Mouse (Mus musculus) stomach, embryonic 15.5 days (tissue): ENCODE results near the gene Abi3bp. TPM values are rescaled to one million over a fixed set of nuclear protein-coding genes. Genes with fewer than 3 reads are reported as not detected.

ENCODE experiments used
- ATAC-seq: fragments of 200-750 bp; cut with Nextera tagmentation; 2 replicates; pipeline ENCODE4 v1.8.0; 2017; ENCODE audit warnings: low read depth, moderate number of reproducible peaks, moderate TSS enrichment; ENCODE audit not compliant: insufficient read depth, low FRiP score
- H3K27ac ChIP-seq: fragments of 300-500 bp; sonication (generic); 2 replicates; pipeline ENCODE4 v1.5.1; 2015; ENCODE audit warnings: mild to moderate bottlenecking, inconsistent platforms
- H3K27me3 ChIP-seq: fragments of 300-500 bp; sonication (generic); replicated peaks from 2 replicates; pipeline ENCODE4 v1.6.1; 2015; ENCODE audit warnings: inconsistent platforms
- H3K36me3 ChIP-seq: fragments of 300-500 bp; sonication (generic); 2 replicates; pipeline ENCODE4 v1.6.1; 2015; ENCODE audit warnings: inconsistent platforms
- H3K4me1 ChIP-seq: fragments of 300-500 bp; sonication (generic); 2 replicates; pipeline ENCODE4 v1.6.1; 2015; ENCODE audit warnings: inconsistent platforms
- H3K4me2 ChIP-seq: fragments of 300-500 bp; sonication (generic); 2 replicates; pipeline ENCODE4 v1.6.1; 2015; ENCODE audit warnings: mild to moderate bottlenecking, inconsistent platforms
- H3K4me3 ChIP-seq: fragments of 300-500 bp; sonication (generic); replicated peaks from 2 replicates; pipeline ENCODE4 v1.5.1; 2015; ENCODE audit warnings: inconsistent platforms
- H3K9ac ChIP-seq: fragments of 300-500 bp; sonication (generic); 2 replicates; pipeline ENCODE4 v1.6.1; 2015; ENCODE audit warnings: inconsistent platforms
- H3K9me3 ChIP-seq: fragments of 300-500 bp; sonication (generic); 2 replicates; pipeline ENCODE4 v1.6.1; 2016; ENCODE audit warnings: inconsistent platforms
- WGBS: fragments of 180-500 bp; shearing (Covaris S2); methylation state at CpG from one replicate; pipeline ENCODE4 v1.1.7; 2015; 5-methylcytosine and 5-hydroxymethylcytosine counted together
- polyA plus RNA-seq: library from polyadenylated mRNA; unstranded; fragments of >200 nt; fragmentation: Nextera tagmentation; extraction: Ambion mirVana; gene quantifications from 2 replicates; pipeline ENCODE4 v1.2.1, GENCODE M21; 2015

Abi3bp gene
- 22.8 and 24.6 TPM in 2 replicates for polyA plus RNA-seq

DNA sequence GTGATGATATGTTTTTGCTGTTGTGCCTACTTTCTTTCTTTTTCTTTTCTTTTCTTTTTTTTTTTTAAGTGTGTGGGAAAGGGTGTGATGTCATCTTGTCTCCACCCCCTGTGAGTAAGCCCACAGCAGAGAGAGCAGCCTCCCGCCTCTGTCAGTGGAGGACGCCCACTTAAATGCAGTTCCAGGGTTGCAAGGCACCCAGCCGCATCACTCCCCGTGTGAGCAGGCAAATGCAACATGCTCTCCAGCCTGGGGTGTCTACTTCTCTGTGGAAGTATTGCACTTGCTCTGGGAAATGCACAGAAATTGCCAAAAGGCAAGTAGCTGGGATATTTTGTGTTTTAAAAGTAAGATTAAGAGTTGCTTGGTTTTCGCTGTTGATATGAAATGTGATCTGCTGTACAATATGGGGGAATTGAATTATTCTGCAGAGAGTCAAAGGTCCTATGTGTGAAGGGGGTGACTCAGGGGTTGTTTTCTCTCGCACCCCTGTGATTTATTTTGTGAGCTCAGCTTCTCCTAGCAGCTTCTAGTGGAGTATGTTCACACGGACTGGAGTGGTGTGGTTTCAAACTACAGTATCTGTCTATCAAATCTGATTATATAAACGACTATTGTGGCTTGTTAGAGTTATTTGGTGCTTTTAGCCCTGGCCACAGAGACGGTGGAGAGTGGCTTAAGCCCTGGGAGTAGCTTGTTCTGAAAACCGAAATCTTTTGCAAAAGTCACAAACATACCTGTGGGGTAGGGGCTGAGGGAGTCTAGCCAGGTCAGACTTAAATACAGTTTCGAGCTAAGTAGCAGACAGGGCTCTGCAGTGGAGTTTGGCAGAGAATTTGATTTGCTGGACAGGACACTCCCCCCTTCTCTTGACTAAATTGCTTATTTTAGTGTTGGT is at the start of gene Abi3bp:
Gene Abi3bp (plus strand): TSS at position 202 of the 898 bp plus-strand sequence.
- H3K4me2 ChIP-seq: peak within 1 kb of the TSS; percentile 48
- no peaks in the 10 kb centered on the region for H3K36me3 ChIP-seq
- peak within 1 kb of the TSS; percentile 80 for H3K27ac ChIP-seq
- WGBS: 23% methylated on average over 11 of the region's 11 CpGs
- H3K27me3 ChIP-seq: no peaks in the 10 kb centered on the region
- H3K9me3 ChIP-seq: no peaks in the 10 kb centered on the region
- H3K9ac ChIP-seq: peak within 1 kb of the TSS; percentile 5; the same call in 1 of the 2 replicates
- H3K4me1 ChIP-seq: no peaks in the 10 kb centered on the region
- ATAC-seq: peak; percentile 82
- peak within 1 kb of the TSS; percentile 36 for H3K4me3 ChIP-seq

DNA sequence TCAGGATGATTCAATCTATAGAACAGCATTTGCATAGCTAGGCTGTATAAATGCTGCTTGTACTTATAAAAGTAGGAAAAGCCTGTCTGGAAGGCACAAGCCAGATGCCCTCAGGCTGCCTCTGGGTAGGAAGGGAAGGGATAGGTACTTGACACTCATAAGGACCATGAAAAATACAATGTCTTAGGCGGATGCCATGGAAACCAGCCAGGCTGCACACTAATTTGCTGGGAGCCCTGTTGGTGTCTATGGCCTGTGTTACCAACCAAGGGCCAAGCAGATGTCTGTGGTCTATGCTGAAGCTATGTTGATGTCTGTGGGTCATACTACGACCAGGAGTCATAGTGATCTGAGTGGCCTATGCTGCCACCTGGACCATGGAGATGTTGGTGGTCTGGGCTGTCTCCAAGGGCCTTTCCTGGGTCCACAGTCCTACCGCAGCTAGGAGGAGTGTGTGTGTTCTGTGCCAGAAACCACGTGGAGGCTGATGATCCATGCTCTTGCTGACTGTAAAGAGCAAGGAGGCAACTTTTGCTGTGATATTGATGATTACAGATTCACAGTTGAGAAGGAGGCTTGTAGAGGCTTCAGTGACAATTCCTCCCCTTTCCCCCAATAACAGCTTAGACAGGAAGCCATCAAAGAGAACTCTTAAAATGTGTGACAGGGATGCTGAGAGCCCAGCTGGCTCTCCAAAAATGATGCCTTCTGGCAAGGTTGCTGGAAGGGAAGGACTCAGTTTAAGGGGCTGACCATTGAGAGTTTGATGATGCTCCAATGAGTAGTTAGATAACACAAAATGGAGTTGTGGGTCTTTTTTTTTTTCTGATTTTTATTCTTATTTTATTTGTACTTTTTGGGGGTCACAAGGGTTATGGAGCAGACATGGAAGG is 42.1 kb upstream of the Abi3bp start:
- no peaks in the 10 kb centered on the region for H3K36me3 ChIP-seq
- no peaks in the 10 kb centered on the region for H3K9me3 ChIP-seq
- no peak overlapping the region for H3K4me3 ChIP-seq
- H3K4me1 ChIP-seq: no peaks in the 10 kb centered on the region
- no peak for ATAC-seq
- WGBS: 73% methylated on average over 4 of the region's 4 CpGs
- no peaks in the 10 kb centered on the region for H3K27me3 ChIP-seq
- no peak overlapping the region for H3K9ac ChIP-seq
- H3K27ac ChIP-seq: no peak overlapping the region
- no peak overlapping the region for H3K4me2 ChIP-seq

DNA sequence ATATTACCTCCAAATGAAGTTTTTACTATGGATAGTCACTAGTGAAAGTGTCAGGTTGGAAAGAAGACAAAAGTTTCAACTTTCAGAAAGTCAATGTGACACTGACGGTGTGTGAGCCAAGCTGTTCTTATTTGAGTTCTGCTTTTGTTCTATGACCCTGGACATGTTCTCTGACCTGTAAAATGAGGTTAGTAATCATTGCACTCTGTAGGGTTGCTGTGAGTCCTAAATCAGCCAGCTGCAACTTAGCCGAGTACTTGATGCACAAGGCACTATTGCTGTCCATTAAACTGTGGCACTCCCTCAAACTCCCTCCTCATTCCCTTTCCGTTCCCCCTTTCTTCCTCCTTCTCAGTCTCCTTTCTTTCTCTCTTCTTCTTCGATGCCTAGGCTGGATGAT is 37.4 kb upstream of the Abi3bp start:
- H3K9ac ChIP-seq: no peak overlapping the region
- H3K9me3 ChIP-seq: no peaks in the 10 kb centered on the region
- no peak overlapping the region for H3K4me2 ChIP-seq
- H3K27ac ChIP-seq: no peak overlapping the region
- WGBS: 82% methylated on average over 4 of the region's 4 CpGs
- H3K4me1 ChIP-seq: no peaks in the 10 kb centered on the region
- H3K36me3 ChIP-seq: no peaks in the 10 kb centered on the region
- no peaks in the 10 kb centered on the region for H3K27me3 ChIP-seq
- ATAC-seq: no peak
- H3K4me3 ChIP-seq: no peak overlapping the region

DNA sequence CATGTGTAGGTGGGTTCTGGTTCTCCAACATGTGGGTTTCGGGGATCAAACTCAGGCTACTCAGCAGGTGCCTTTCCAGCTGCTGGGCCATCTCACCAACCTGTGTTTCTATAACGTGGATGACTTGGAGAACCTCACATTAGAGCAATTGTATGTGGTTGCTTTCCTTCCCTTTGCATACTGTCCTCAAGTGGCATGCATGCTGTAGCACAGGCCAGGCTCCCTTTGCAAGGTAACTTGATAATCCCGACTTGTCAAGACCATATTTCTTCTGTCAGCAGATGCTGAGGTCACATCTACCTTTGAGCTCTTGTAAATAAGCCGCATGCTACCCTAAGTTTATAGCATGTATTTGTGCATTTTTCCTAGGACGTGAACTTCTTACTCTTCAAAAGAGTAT is 36.6 kb upstream of the Abi3bp start:
- Histone ChIP-seq H3K36me3 (no peaks in the 10 kb centered on the region), H3K27me3 (no peaks in the 10 kb centered on the region), H3K4me2 (no peak overlapping the region), H3K9ac (no peak overlapping the region), H3K4me3 (no peak overlapping the region), H3K9me3 (no peaks in the 10 kb centered on the region), H3K27ac (no peak overlapping the region), H3K4me1 (no peaks in the 10 kb centered on the region)
- no peak for ATAC-seq
- 72% methylated on average over 5 of the region's 5 CpGs for WGBS

DNA sequence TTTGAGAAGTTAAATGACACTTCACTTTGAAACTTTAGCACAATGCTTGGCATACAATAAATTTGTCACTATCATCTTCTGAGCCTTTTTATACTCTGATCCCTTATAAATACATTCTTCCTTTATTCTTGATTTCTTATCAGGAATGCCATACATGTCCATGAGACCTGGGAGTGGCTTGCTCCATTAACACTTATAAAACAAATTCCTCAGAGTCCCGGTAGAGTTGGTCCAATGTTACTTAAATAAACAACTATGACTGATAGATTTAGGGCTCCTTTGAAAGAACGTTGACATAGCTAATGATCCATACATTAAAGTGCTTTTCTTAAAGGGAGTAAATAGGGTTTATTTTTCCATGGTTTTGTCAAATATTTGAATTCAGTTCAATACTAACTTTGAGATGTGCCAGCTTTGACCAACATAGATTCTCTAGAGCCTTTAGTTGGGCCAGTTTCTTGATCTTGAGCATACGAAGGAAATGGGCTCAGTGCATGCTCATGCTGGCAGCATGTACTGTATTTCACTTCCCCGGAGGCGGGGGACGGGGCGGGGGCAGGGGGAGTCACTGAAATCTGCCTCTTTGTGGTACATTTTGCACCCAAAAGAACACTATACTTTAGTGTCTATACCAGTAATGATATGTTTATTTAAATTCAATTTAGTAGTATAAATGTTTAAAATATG is 35.9 kb upstream of the Abi3bp start:
- Histone ChIP-seq H3K27me3 (no peaks in the 10 kb centered on the region), H3K9ac (no peak overlapping the region), H3K4me1 (no peaks in the 10 kb centered on the region), H3K4me2 (no peak overlapping the region), H3K36me3 (no peaks in the 10 kb centered on the region), H3K4me3 (no peak overlapping the region), H3K9me3 (no peaks in the 10 kb centered on the region), H3K27ac (no peak overlapping the region)
- WGBS: 44% methylated on average over 7 of the region's 7 CpGs
- ATAC-seq: peak; percentile 83

DNA sequence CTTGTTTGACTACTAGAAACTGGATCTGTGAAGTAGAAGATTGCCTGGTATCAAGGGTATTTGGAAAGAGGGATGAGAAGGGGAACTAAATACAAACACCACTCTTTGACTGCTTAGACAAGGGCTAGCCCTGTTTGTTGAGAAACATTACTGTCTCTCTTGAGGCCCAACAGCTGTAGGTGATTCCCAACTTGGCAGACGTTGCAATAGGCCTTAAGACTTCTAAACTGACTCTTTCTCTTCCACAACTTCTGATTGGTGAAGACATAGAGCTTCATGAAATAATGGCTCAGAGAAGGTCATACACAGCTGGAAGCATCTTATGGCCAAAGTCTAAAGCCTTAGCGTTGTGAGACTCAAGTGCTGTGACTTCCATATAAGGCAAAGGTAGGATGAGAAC is 26.2 kb upstream of the Abi3bp start:
- no peak overlapping the region for H3K9ac ChIP-seq
- WGBS: 44% methylated on average over 2 of the region's 2 CpGs
- H3K36me3 ChIP-seq: no peaks in the 10 kb centered on the region
- H3K4me3 ChIP-seq: no peak overlapping the region
- ATAC-seq: peak; percentile 27; the same call in 1 of the 2 replicates
- H3K4me1 ChIP-seq: no peaks in the 10 kb centered on the region
- no peak overlapping the region for H3K4me2 ChIP-seq
- H3K9me3 ChIP-seq: no peaks in the 10 kb centered on the region
- no peak overlapping the region for H3K27ac ChIP-seq
- H3K27me3 ChIP-seq: no peaks in the 10 kb centered on the region

DNA sequence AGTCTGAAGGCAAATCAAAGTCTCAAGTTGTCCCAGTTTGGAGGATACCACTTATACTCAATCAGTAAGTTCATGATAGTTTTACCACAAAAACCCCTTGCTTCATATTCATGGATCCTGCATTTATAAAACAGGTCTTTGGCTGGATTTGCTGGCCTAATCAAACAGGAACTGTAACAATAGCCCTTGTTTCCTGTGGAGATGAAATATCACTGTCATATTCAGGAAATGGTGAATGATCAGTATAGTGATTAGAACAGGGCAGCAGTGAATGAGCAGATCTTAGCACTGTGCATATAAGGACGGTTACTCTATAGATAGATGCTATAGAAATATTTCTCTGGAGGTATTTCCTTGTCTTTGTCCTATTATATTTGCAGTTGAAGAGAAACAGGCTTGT is 25.8 kb upstream of the Abi3bp start:
- no peak for ATAC-seq
- no peak overlapping the region for H3K4me2 ChIP-seq
- H3K4me3 ChIP-seq: no peak overlapping the region
- 72% methylated on average over 1 of the region's 1 CpGs for WGBS
- peak overlapping the region; percentile 2; the same call in 1 of the 2 replicates for H3K27ac ChIP-seq
- H3K27me3 ChIP-seq: no peaks in the 10 kb centered on the region
- H3K9ac ChIP-seq: no peak overlapping the region
- H3K4me1 ChIP-seq: no peaks in the 10 kb centered on the region
- no peaks in the 10 kb centered on the region for H3K9me3 ChIP-seq
- no peaks in the 10 kb centered on the region for H3K36me3 ChIP-seq

DNA sequence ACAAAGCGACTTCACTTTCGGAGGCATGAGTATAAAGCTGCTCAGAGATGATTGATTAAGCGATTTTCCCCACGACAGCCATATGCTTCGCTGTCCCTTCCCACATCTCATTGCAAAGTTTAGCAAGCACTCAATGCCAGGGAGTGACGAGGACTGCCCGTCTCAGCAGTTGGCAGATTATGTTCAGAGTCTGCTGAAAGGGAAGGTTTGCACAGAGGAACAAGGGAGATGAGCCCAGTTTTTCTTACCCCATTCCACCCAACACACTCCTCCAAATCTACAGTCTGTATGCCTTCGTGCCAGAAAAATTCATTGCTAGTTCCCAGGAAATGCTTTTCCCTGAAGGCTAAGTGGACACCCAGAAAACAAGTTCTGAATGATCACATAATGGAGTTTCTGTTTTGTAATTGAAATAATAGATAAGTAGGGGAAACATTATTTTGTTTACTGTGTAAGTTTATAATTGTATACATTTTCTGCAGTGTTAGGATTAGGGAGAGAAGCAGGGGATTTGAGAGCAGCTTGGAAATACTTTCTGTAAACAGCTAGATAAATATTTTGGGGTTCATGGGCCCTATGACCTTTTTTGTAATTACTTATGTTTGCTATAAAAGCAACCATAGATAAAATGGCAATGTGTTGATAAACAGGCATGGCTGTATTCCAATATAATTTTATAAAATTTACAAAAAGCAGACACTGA is 19.5 kb upstream of the Abi3bp start:
- H3K4me2 ChIP-seq: 0 out of 2 replicates have a peak overlapping the region, but pooled peaks have one; percentile 36
- H3K27me3 ChIP-seq: no peaks in the 10 kb centered on the region
- 31% methylated on average over 8 of the region's 8 CpGs for WGBS
- peak overlapping the region; percentile 72 for H3K27ac ChIP-seq
- no peak for ATAC-seq
- no peaks in the 10 kb centered on the region for H3K4me1 ChIP-seq
- no peaks in the 10 kb centered on the region for H3K9me3 ChIP-seq
- no peaks in the 10 kb centered on the region for H3K36me3 ChIP-seq
- no peak overlapping the region for H3K4me3 ChIP-seq
- H3K9ac ChIP-seq: no peak overlapping the region

DNA sequence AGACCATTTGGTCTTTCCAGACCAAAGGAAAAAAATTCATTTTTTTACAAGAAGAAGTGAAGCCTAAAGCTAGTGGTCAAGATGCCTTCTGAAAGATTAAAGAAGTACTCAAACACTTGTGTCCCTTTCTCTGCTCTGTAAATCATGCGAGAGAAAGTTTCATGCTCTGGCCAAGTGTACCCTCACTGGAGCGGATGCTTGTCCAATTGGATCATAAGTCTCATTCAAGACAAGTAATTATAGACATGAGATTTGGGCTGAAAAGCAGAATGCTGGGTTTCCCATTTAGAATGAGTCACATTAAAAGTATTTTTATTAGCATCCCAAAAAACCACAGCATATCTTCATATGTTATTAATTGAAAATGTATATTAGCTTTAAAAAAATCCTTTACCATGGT is 4.5 kb upstream of the Abi3bp start:
- Histone ChIP-seq H3K27ac (no peak overlapping the region), H3K9me3 (no peaks in the 10 kb centered on the region), H3K36me3 (no peaks in the 10 kb centered on the region), H3K27me3 (no peaks in the 10 kb centered on the region), H3K4me1 (no peaks in the 10 kb centered on the region), H3K4me2 (no peak overlapping the region), H3K9ac (no peak overlapping the region), H3K4me3 (no peak overlapping the region)
- ATAC-seq: no peak
- WGBS: 80% methylated on average over 2 of the region's 2 CpGs

DNA sequence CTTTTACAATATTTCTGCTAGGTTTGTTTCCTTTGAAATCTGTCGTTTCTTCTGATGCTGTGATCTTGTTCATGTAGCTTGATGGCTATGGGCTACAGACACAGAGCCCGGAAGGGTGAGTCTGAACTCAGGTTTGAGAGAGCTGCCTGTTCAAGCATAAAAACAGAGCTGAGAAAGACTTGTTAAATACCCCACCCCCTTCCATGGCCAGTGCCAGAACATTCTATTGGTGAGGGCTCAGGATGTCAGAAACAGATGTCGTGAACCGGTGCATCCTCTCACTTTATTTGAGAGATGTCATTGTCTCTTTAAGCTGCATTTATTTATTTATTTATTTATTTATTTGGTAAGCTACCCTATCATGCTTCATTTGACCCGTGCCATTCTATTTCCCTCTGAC is 2.0 kb upstream of the Abi3bp start:
- Histone ChIP-seq H3K4me1 (no peaks in the 10 kb centered on the region), H3K9ac (no peak overlapping the region), H3K27ac (no peak overlapping the region), H3K4me3 (no peak overlapping the region), H3K9me3 (no peaks in the 10 kb centered on the region), H3K4me2 (no peak overlapping the region), H3K36me3 (no peaks in the 10 kb centered on the region), H3K27me3 (no peaks in the 10 kb centered on the region)
- ATAC-seq: no peak
- WGBS: 75% methylated on average over 5 of the region's 5 CpGs

DNA sequence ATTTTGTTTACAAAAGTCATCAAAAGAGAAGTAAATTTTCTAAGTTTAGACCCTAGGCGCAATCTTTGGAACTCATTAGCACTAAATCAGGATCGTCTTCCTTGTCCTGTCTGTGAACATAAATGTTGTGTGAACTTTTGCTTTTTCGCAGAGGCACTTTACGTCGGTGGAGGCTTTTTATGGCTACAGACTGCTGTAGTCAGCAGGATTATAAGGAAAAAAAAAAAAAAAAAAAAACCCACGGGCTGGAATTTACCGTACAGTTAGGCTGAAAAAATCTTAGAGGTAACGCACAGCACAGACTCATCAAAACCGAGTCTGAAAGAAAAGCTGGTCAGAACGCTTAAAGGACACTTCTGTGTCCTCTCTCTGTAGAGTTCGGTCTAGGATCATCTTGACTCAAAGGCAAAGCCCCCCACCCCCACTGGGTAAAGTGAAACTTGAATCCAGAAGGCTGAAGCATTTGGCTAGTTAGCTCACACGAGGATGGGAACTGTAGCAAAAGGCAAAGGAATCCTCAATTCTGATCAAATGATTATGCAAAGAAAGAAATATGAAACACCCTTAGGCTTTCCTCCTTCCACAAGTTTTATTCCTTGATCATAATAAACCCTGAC is 1.0 kb downstream of the Abi3bp start:
- Histone ChIP-seq H3K9me3 (no peaks in the 10 kb centered on the region), H3K4me3 (peak overlapping the region; percentile 36), H3K27me3 (no peaks in the 10 kb centered on the region), H3K27ac (peak overlapping the region; percentile 80), H3K36me3 (no peaks in the 10 kb centered on the region), H3K4me2 (peak overlapping the region; percentile 48), H3K9ac (no peak overlapping the region), H3K4me1 (no peaks in the 10 kb centered on the region)
- ATAC-seq: no peak; the same call in 1 of the 2 replicates
- 16% methylated on average over 12 of the region's 12 CpGs for WGBS
